Mouse (Mus musculus): ENCODE results near the gene Ncf4. TPM values are rescaled to one million over a fixed set of nuclear protein-coding genes. Genes with fewer than 3 reads are reported as not detected.

Ncf4 gene
- polyA plus RNA-seq, 2 experiments: 32.0 to 38.8 TPM

DNA sequence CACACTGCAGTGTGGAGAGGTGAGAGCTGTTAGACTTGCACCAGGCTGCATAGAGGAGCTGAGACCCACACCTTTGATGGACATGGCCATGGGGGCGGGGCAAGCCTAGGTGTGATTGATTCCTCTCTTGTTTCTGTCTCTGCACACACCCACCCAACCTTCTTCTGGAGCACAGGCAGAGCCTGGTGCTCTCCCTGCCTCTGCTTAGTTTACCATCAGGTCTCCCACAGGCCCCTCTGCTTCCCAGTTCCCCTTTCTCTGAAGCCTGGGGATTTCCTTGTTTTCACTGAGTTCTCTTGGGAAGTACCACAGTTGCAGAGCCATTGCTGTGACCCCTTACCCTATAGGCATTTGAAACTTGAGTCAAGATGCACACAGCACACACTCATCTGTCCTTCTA is 54.0 kb downstream of the Ncf4 start:
- Histone ChIP-seq H3K9me3 (ENCODE audit: control insufficient read depth, low read length) (no peaks in the 10 kb centered on the region), H3K27ac (no peak overlapping the region), H3K4me1 (replicated peaks; ENCODE audit: control insufficient read depth in 2 of 2, insufficient read depth in 2 of 2, low read length in 1 of 2) (no peaks in the 10 kb centered on the region), H3K36me3 (replicated peaks; ENCODE audit: control insufficient read depth, insufficient read depth, low read depth) (no peaks in the 10 kb centered on the region), H3K4me2 (ENCODE audit: low read depth) (no peak overlapping the region), H3K9ac (replicated peaks) (no peak overlapping the region), H3K4me3 (ENCODE audit: insufficient read depth in 1 of 2, low read depth in 2 of 2, low read length in 2 of 2) (no peak overlapping the region), H3K27me3 (ENCODE audit: control insufficient read depth, insufficient read depth, low read length) (no peaks in the 10 kb centered on the region)
- ATAC-seq (ENCODE audit: insufficient read depth) (no peak), DNase-seq (ENCODE audit: low read depth in 3 of 3, low spot score in 3 of 3) (no peak)
- TF ChIP-seq EP300 (IDR thresholded peaks at IDR 0.05; ENCODE audit: low read depth) (no peak), CTCF (IDR thresholded peaks at IDR 0.05; ENCODE audit: low read depth) (no peak)
- 57% methylated on average over 1 of the region's 1 CpGs for WGBS (ENCODE audit: insufficient replicate concordance)

DNA sequence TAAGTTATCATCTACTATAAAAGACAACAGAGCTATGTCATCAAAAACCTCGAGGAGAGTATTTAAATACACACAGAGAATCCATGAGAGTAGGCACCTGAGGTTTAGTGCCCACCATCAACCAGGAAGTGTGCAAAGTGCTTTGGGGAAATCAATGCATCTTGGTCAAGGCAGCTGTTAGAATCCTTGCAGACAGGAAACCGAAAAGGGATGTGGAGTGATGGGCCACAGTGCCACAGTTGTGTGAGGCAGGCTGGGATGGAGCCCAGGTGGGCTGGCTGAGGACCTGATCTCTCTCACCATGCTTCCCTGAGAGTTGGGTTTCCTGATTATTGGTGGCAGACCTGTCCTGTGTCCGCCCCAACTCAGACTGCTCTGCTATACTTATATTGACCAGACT is 55.0 kb downstream of the Ncf4 start:
- 38% methylated on average over 3 of the region's 3 CpGs for WGBS (ENCODE audit: insufficient replicate concordance)
- Histone ChIP-seq H3K9ac (replicated peaks) (no peak overlapping the region), H3K36me3 (replicated peaks; ENCODE audit: control insufficient read depth, insufficient read depth, low read depth) (no peaks in the 10 kb centered on the region), H3K27ac (no peak overlapping the region), H3K4me2 (ENCODE audit: low read depth) (no peak overlapping the region), H3K4me3 (ENCODE audit: insufficient read depth in 1 of 2, low read depth in 2 of 2, low read length in 2 of 2) (no peak overlapping the region), H3K4me1 (replicated peaks; ENCODE audit: control insufficient read depth in 2 of 2, insufficient read depth in 2 of 2, low read length in 1 of 2) (no peaks in the 10 kb centered on the region), H3K27me3 (ENCODE audit: control insufficient read depth, insufficient read depth, low read length) (no peaks in the 10 kb centered on the region), H3K9me3 (ENCODE audit: control insufficient read depth, low read length) (no peaks in the 10 kb centered on the region)
- no peak for ATAC-seq (ENCODE audit: insufficient read depth)
- DNase-seq (ENCODE audit: low read depth in 3 of 3, low spot score in 3 of 3): no peak
- TF ChIP-seq EP300 (IDR thresholded peaks at IDR 0.05; ENCODE audit: low read depth) (no peak), CTCF (IDR thresholded peaks at IDR 0.05; ENCODE audit: low read depth) (no peak)

DNA sequence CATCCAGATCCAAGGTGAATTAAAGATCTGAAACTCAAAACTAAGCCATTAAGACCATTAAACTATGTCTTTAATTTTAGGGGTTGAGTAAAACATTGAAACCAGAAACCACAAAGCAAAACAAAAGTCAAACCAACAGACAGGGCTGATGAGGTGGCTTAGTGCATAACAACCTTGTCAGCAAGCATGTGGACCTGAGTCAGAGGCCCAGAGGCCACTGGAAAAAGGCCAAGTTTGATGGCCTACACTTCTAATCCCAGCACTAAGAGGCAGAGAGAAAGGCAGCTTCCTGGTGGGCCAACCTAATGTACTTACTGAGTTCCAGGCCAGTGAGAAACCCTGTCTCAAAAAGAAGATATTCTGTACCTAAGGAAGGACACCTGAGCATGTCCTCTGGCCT is 56.2 kb downstream of the Ncf4 start:
- Histone ChIP-seq H3K27me3 (ENCODE audit: control insufficient read depth, insufficient read depth, low read length) (no peaks in the 10 kb centered on the region), H3K4me1 (replicated peaks; ENCODE audit: control insufficient read depth in 2 of 2, insufficient read depth in 2 of 2, low read length in 1 of 2) (no peaks in the 10 kb centered on the region), H3K27ac (no peak overlapping the region), H3K9me3 (ENCODE audit: control insufficient read depth, low read length) (no peaks in the 10 kb centered on the region), H3K4me3 (ENCODE audit: insufficient read depth in 1 of 2, low read depth in 2 of 2, low read length in 2 of 2) (no peak overlapping the region), H3K4me2 (ENCODE audit: low read depth) (no peak overlapping the region), H3K9ac (replicated peaks) (no peak overlapping the region), H3K36me3 (replicated peaks; ENCODE audit: control insufficient read depth, insufficient read depth, low read depth) (no peaks in the 10 kb centered on the region)
- ATAC-seq (ENCODE audit: insufficient read depth) (no peak), DNase-seq (ENCODE audit: low read depth in 3 of 3, low spot score in 3 of 3) (no peak)
- TF ChIP-seq CTCF (IDR thresholded peaks at IDR 0.05; ENCODE audit: low read depth) (no peak), EP300 (IDR thresholded peaks at IDR 0.05; ENCODE audit: low read depth) (no peak)

DNA sequence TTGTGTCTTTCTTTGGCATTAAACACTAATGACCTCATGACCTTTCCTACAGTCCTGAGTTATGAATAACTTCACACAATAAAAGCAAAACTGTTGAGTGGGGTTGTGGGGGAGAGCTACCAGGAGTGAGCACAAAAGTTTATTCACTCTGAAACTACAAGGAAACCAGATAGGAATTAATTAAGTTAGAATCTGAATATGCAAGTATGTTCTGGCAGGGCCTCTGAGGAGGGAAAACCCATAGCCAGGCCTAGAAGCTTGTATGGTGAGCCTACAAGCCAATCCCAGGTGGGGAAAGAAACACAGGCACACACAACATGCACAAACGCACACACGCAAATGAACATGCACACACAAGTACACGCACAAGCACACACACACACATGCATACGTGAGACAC is 58.1 kb downstream of the Ncf4 start:
- no peak overlapping the region for H3K4me2 ChIP-seq (ENCODE audit: low read depth)
- no peak for ATAC-seq (ENCODE audit: insufficient read depth)
- no peak for DNase-seq (ENCODE audit: low read depth in 3 of 3, low spot score in 3 of 3)
- WGBS (ENCODE audit: insufficient replicate concordance): 83% methylated on average over 4 of the region's 4 CpGs
- H3K9me3 ChIP-seq (ENCODE audit: control insufficient read depth, low read length): no peaks in the 10 kb centered on the region
- no peak overlapping the region for H3K4me3 ChIP-seq (ENCODE audit: insufficient read depth in 1 of 2, low read depth in 2 of 2, low read length in 2 of 2)
- H3K9ac ChIP-seq (replicated peaks): no peak overlapping the region
- no peak for TF ChIP-seq CTCF (IDR thresholded peaks at IDR 0.05; ENCODE audit: low read depth)
- no peak for TF ChIP-seq EP300 (IDR thresholded peaks at IDR 0.05; ENCODE audit: low read depth)
- no peaks in the 10 kb centered on the region for H3K27me3 ChIP-seq (ENCODE audit: control insufficient read depth, insufficient read depth, low read length)
- H3K4me1 ChIP-seq (replicated peaks; ENCODE audit: control insufficient read depth in 2 of 2, insufficient read depth in 2 of 2, low read length in 1 of 2): no peaks in the 10 kb centered on the region; a peak in 1 of 4 replicates
- H3K27ac ChIP-seq: no peak overlapping the region
- no peaks in the 10 kb centered on the region for H3K36me3 ChIP-seq (replicated peaks; ENCODE audit: control insufficient read depth, insufficient read depth, low read depth)

DNA sequence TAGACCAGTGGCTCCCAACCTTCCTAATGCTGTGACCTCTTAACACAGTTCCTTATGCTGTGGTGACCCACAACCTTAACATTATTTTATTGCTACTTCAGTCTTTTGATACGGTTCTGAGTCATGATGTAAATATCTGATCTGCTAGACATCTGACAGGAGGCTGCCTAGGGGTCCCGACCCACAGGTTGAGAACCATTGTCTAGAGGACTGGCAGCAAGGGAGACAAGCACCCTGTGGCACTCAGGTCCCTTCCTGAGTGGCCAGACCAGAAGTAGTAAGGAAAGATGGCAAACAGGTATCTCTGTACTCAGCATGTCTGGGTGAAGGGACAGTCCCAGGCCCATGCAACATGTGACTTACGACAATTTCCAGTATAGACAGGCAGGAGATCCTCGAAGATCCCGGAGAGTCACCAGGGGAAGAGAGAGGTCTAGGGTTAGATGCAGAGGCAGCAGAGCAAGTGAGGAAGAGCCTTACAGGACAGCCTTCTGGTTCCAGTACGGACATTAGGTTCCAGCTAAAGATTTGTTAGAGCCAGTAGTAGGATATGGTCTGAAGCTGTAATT is 59.1 kb downstream of the Ncf4 start:
- Histone ChIP-seq H3K27ac (no peak overlapping the region), H3K9me3 (ENCODE audit: control insufficient read depth, low read length) (no peaks in the 10 kb centered on the region), H3K9ac (replicated peaks) (no peak overlapping the region), H3K36me3 (replicated peaks; ENCODE audit: control insufficient read depth, insufficient read depth, low read depth) (no peaks in the 10 kb centered on the region), H3K4me3 (ENCODE audit: insufficient read depth in 1 of 2, low read depth in 2 of 2, low read length in 2 of 2) (no peak overlapping the region), H3K4me2 (ENCODE audit: low read depth) (no peak overlapping the region), H3K27me3 (ENCODE audit: control insufficient read depth, insufficient read depth, low read length) (no peaks in the 10 kb centered on the region), H3K4me1 (replicated peaks; ENCODE audit: control insufficient read depth in 2 of 2, insufficient read depth in 2 of 2, low read length in 1 of 2) (no peaks in the 10 kb centered on the region; a peak in 1 of 4 replicates)
- TF ChIP-seq EP300 (IDR thresholded peaks at IDR 0.05; ENCODE audit: low read depth) (no peak), CTCF (IDR thresholded peaks at IDR 0.05; ENCODE audit: low read depth) (no peak)
- ATAC-seq (ENCODE audit: insufficient read depth) (no peak), DNase-seq (ENCODE audit: low read depth in 3 of 3, low spot score in 3 of 3) (no peak)
- 62% methylated on average over 6 of the region's 6 CpGs for WGBS (ENCODE audit: insufficient replicate concordance)

All from liver, embryonic 14.5 days (tissue).